ENCODE assay signal across 8 mouse cellular contexts in genomic region chr5:110808061-110808631, GRCm38 (mm10). TPM values are rescaled to one million over a fixed set of nuclear protein-coding genes. Genes with fewer than 3 reads are reported as not detected.
DNase-seq lines count a peak whose midpoint lies in the region; ATAC-seq and TF ChIP-seq lines count a peak whose summit lies in the region.

No protein-coding gene starts in this region.

- no peak for TF ChIP-seq CTCF in bone marrow, adult 2 months (IDR thresholded peaks at IDR 0.05; ENCODE audit: control insufficient read depth, insufficient read depth, low read length)
- no peak for TF ChIP-seq CTCF in spleen, adult 2 months (IDR thresholded peaks at IDR 0.05; ENCODE audit: extremely low read depth, insufficient read depth, insufficient read length, insufficient replicate concordance)

- no peaks in the 10 kb centered on the region; the same call in 1 of the 2 replicates for H3K4me1 ChIP-seq in bone marrow, adult 2 months (ENCODE audit: control insufficient read depth, insufficient read depth, low read length)
- H3K4me1 ChIP-seq in embryonic facial prominence, embryonic 14.5 days (ENCODE audit: control insufficient read depth, insufficient read depth, low read length): peaks cover 7% of the 10 kb centered on the region
- H3K4me1 ChIP-seq in limb, embryonic 14.5 days (ENCODE audit: control insufficient read depth, insufficient read depth, low read length): peaks cover 25% of the 10 kb centered on the region
- H3K4me1 ChIP-seq in midbrain, embryonic 16.5 days (ENCODE audit: control insufficient read depth, insufficient read depth, low read length): peaks cover 30% of the 10 kb centered on the region
- H3K4me1 ChIP-seq in spleen, adult 2 months (ENCODE audit: control insufficient read depth, insufficient read depth, insufficient read length): peaks cover 14% of the 10 kb centered on the region

- peak; percentile 51 for ATAC-seq in embryonic facial prominence, embryonic 14.5 days (ENCODE audit: low read depth)
- peak; percentile 32; the same call in 1 of the 2 replicates for ATAC-seq in limb, embryonic 14.5 days (ENCODE audit: low FRiP score, low read depth)
- ATAC-seq in midbrain, embryonic 16.5 days: peak; percentile 24

- peak overlapping the region; percentile 97 for H3K4me2 ChIP-seq in embryonic facial prominence, embryonic 14.5 days (ENCODE audit: low read depth, low read length)
- peak overlapping the region; percentile 97 for H3K4me2 ChIP-seq in limb, embryonic 14.5 days (replicated peaks; ENCODE audit: low read depth, low read length, severe bottlenecking)
- peak overlapping the region; percentile 78 for H3K4me2 ChIP-seq in midbrain, embryonic 16.5 days (ENCODE audit: low read length)

- H3K4me3 ChIP-seq in bone marrow, adult 2 months (replicated peaks; ENCODE audit: control insufficient read depth, low read depth, low read length): peak overlapping the region; percentile 93
- peak overlapping the region; percentile 92 for H3K4me3 ChIP-seq in embryonic facial prominence, embryonic 14.5 days (ENCODE audit: low read depth, low read length)
- H3K4me3 ChIP-seq in limb, embryonic 14.5 days (replicated peaks; ENCODE audit: low read length): peak overlapping the region; percentile 90
- H3K4me3 ChIP-seq in midbrain, embryonic 16.5 days (ENCODE audit: low read depth, low read length): peak overlapping the region; percentile 88
- peak overlapping the region; percentile 93 for H3K4me3 ChIP-seq in spleen, adult 2 months (ENCODE audit: extremely low read depth, insufficient read depth, insufficient read length)

- H3K27ac ChIP-seq in bone marrow, adult 2 months (ENCODE audit: control insufficient read depth, insufficient read depth, low read depth, low read length, poor library complexity): peak overlapping the region; percentile 92
- H3K27ac ChIP-seq in embryonic facial prominence, embryonic 14.5 days (replicated peaks; ENCODE audit: low read depth, low read length): peak overlapping the region; percentile 6; the same call in 1 of the 2 replicates
- H3K27ac ChIP-seq in limb, embryonic 14.5 days (replicated peaks; ENCODE audit: low read depth, low read length): no peak overlapping the region
- peak overlapping the region; percentile 33; the same call in 1 of the 2 replicates for H3K27ac ChIP-seq in midbrain, embryonic 16.5 days (ENCODE audit: low read length)
- H3K27ac ChIP-seq in spleen, adult 2 months (ENCODE audit: insufficient read depth, low read length): peak overlapping the region; percentile 62

- no peaks in the 10 kb centered on the region for H3K9me3 ChIP-seq in embryonic facial prominence, embryonic 14.5 days (ENCODE audit: control insufficient read depth, low read length)
- H3K9me3 ChIP-seq in limb, embryonic 14.5 days (ENCODE audit: control insufficient read depth, low read length): no peaks in the 10 kb centered on the region
- H3K9me3 ChIP-seq in midbrain, embryonic 16.5 days (replicated peaks; ENCODE audit: control insufficient read depth, low read length, poor library complexity, severe bottlenecking): no peaks in the 10 kb centered on the region

- H3K36me3 ChIP-seq in embryonic facial prominence, embryonic 14.5 days (ENCODE audit: control insufficient read depth, insufficient read depth, low read length): peaks cover 23% of the 10 kb centered on the region; the same call in 1 of the 2 replicates
- H3K36me3 ChIP-seq in limb, embryonic 14.5 days (ENCODE audit: control insufficient read depth, insufficient read depth, low read length): peaks cover 34% of the 10 kb centered on the region
- H3K36me3 ChIP-seq in midbrain, embryonic 16.5 days (ENCODE audit: control insufficient read depth, insufficient read depth, low read length): no peaks in the 10 kb centered on the region; the same call in 1 of the 2 replicates
- no peaks in the 10 kb centered on the region for H3K36me3 ChIP-seq in spleen, adult 2 months (ENCODE audit: control insufficient read depth, insufficient read depth, low read length)

- peak; percentile 77; the same call in 1 of the 2 replicates for TF ChIP-seq POLR2A in bone marrow, adult 2 months (IDR thresholded peaks at IDR 0.05; ENCODE audit: borderline replicate concordance, control insufficient read depth, low read depth, low read length)
- TF ChIP-seq POLR2A in limb, embryonic 14.5 days (IDR thresholded peaks at IDR 0.05; ENCODE audit: borderline replicate concordance, extremely low read depth, insufficient read depth, insufficient read length): no peak
- no peak for TF ChIP-seq POLR2A in spleen, adult 2 months (IDR thresholded peaks at IDR 0.05; ENCODE audit: low read depth, low read length)

- no peaks in the 10 kb centered on the region for H3K27me3 ChIP-seq in embryonic facial prominence, embryonic 14.5 days (replicated peaks; ENCODE audit: control insufficient read depth, insufficient read depth, low read length)
- H3K27me3 ChIP-seq in limb, embryonic 14.5 days (ENCODE audit: control insufficient read depth, insufficient read depth, low read length): no peaks in the 10 kb centered on the region
- no peaks in the 10 kb centered on the region for H3K27me3 ChIP-seq in midbrain, embryonic 16.5 days (ENCODE audit: control insufficient read depth, insufficient read depth, low read depth, low read length)
- H3K27me3 ChIP-seq in spleen, adult 2 months (ENCODE audit: control insufficient read depth, insufficient read depth, low read length): no peaks in the 10 kb centered on the region

- H3K9ac ChIP-seq in embryonic facial prominence, embryonic 14.5 days (ENCODE audit: low read depth, low read length): peak overlapping the region; percentile 96
- peak overlapping the region; percentile 94 for H3K9ac ChIP-seq in limb, embryonic 14.5 days (ENCODE audit: low read depth, low read length, severe bottlenecking)
- peak overlapping the region; percentile 97 for H3K9ac ChIP-seq in midbrain, embryonic 16.5 days (ENCODE audit: low read depth, low read length)

- DNase-seq in 416B (ENCODE audit: low read depth): peak; percentile 86
- DNase-seq in embryonic facial prominence, embryonic 14.5 days (ENCODE audit: low spot score): peak; percentile 91
- DNase-seq in heart, adult 8-10 months (ENCODE audit: low spot score): peak; percentile 92
- DNase-seq in kidney, adult 9 months: peak; percentile 93
- DNase-seq in limb, embryonic 14.5 days (ENCODE audit: low spot score): peak; percentile 82
- DNase-seq in spleen, adult 2 months (ENCODE audit: low read depth in 1 of 2, low spot score in 2 of 2): peak in 1 of 2 experiments; percentile 59

- 3% methylated on average over 14 of the region's 14 CpGs for WGBS in bone marrow, adult 2 months
- 3% methylated on average over 14 of the region's 14 CpGs for WGBS in embryonic facial prominence, embryonic 14.5 days
- WGBS in limb, embryonic 14.5 days: 3% methylated on average over 14 of the region's 14 CpGs
- 7% methylated on average over 14 of the region's 14 CpGs for WGBS in midbrain, embryonic 16.5 days
- WGBS in spleen, adult 2 months: 7% methylated on average over 14 of the region's 14 CpGs

RNA-seq across cellular contexts. Expression of gene Ulk1, which starts 1.8 kb away (rescaled TPM):
- polyA plus RNA-seq in bone marrow, adult 2 months (2011; ENCODE audit: insufficient read depth, insufficient read length, low replicate concordance, missing spikeins): 25.6 and 64.6 TPM in 2 replicates
- 25.9 and 29.9 TPM in 2 replicates for polyA plus RNA-seq in embryonic facial prominence, embryonic 14.5 days (2014; fragmentation: Nextera tagmentation; extraction: Ambion mirVana)
- 10 to 100 TPM; 63.1 to 99.8 (median 73.6) TPM for total RNA-seq in heart, adult 8-10 months (2022)
- 62.6 and 85.6 TPM in 2 replicates for polyA plus RNA-seq in limb, embryonic 14.5 days (2012; rRNA removed)
- 28.1 and 36.9 TPM in 2 replicates for polyA plus RNA-seq in limb, embryonic 14.5 days (2014; fragmentation: Nextera tagmentation; extraction: Ambion mirVana)
- polyA plus RNA-seq in midbrain, embryonic 16.5 days (2015; fragmentation: Nextera tagmentation; extraction: Ambion mirVana): 29.9 and 31.5 TPM in 2 replicates
- 39.9 and 40.6 TPM in 2 replicates for polyA plus RNA-seq in spleen, adult 2 months (2012; rRNA removed)

RNA-seq across cellular contexts. Expression of gene Pus1, which starts 27.7 kb away (rescaled TPM):
- 19.4 and 22.0 TPM in 2 replicates for polyA plus RNA-seq in bone marrow, adult 2 months (2011; ENCODE audit: insufficient read depth, insufficient read length, low replicate concordance, missing spikeins)
- polyA plus RNA-seq in embryonic facial prominence, embryonic 14.5 days (2014; fragmentation: Nextera tagmentation; extraction: Ambion mirVana): 20.8 and 23.1 TPM in 2 replicates
- 10 to 100 TPM; 16.0 to 24.6 (median 21.3) TPM for total RNA-seq in heart, adult 8-10 months (2022)
- polyA plus RNA-seq in limb, embryonic 14.5 days (2012; rRNA removed): 29.4 and 30.6 TPM in 2 replicates
- polyA plus RNA-seq in limb, embryonic 14.5 days (2014; fragmentation: Nextera tagmentation; extraction: Ambion mirVana): 20.0 and 20.9 TPM in 2 replicates
- polyA plus RNA-seq in midbrain, embryonic 16.5 days (2015; fragmentation: Nextera tagmentation; extraction: Ambion mirVana): 18.2 and 18.6 TPM in 2 replicates
- 19.2 and 20.9 TPM in 2 replicates for polyA plus RNA-seq in spleen, adult 2 months (2012; rRNA removed)

RNA-seq across cellular contexts. Expression of gene Hscb, which starts 31.4 kb away (rescaled TPM):
- polyA plus RNA-seq in bone marrow, adult 2 months (2011; ENCODE audit: insufficient read depth, insufficient read length, low replicate concordance, missing spikeins): 24.7 and 45.3 TPM in 2 replicates
- polyA plus RNA-seq in embryonic facial prominence, embryonic 14.5 days (2014; fragmentation: Nextera tagmentation; extraction: Ambion mirVana): 19.6 TPM in 2 replicates
- 10 to 100 TPM; 17.6 to 21.4 (median 20.4) TPM for total RNA-seq in heart, adult 8-10 months (2022)
- polyA plus RNA-seq in limb, embryonic 14.5 days (2012; rRNA removed): 19.2 and 19.3 TPM in 2 replicates
- polyA plus RNA-seq in limb, embryonic 14.5 days (2014; fragmentation: Nextera tagmentation; extraction: Ambion mirVana): 19.4 and 23.9 TPM in 2 replicates
- 7.7 and 8.7 TPM in 2 replicates for polyA plus RNA-seq in midbrain, embryonic 16.5 days (2015; fragmentation: Nextera tagmentation; extraction: Ambion mirVana)
- 26.3 and 26.8 TPM in 2 replicates for polyA plus RNA-seq in spleen, adult 2 months (2012; rRNA removed)

RNA-seq across cellular contexts. Expression of gene Chek2, which starts 31.6 kb away (rescaled TPM):
- polyA plus RNA-seq in bone marrow, adult 2 months (2011; ENCODE audit: insufficient read depth, insufficient read length, low replicate concordance, missing spikeins): 22.2 and 23.2 TPM in 2 replicates
- 14.1 and 14.6 TPM in 2 replicates for polyA plus RNA-seq in embryonic facial prominence, embryonic 14.5 days (2014; fragmentation: Nextera tagmentation; extraction: Ambion mirVana)
- total RNA-seq in heart, adult 8-10 months (2022): 1 to 10 TPM; 2.0 to 3.2 (median 2.4) TPM
- polyA plus RNA-seq in limb, embryonic 14.5 days (2012; rRNA removed): 15.2 and 18.1 TPM in 2 replicates
- polyA plus RNA-seq in limb, embryonic 14.5 days (2014; fragmentation: Nextera tagmentation; extraction: Ambion mirVana): 15.5 and 16.2 TPM in 2 replicates
- 4.4 and 4.5 TPM in 2 replicates for polyA plus RNA-seq in midbrain, embryonic 16.5 days (2015; fragmentation: Nextera tagmentation; extraction: Ambion mirVana)
- polyA plus RNA-seq in spleen, adult 2 months (2012; rRNA removed): 6.7 and 12.3 TPM in 2 replicates

RNA-seq across cellular contexts. Expression of gene Ep400, which starts 37.6 kb away (rescaled TPM):
- 26.9 and 45.0 TPM in 2 replicates for polyA plus RNA-seq in bone marrow, adult 2 months (2011; ENCODE audit: insufficient read depth, insufficient read length, low replicate concordance, missing spikeins)
- 35.6 and 36.0 TPM in 2 replicates for polyA plus RNA-seq in embryonic facial prominence, embryonic 14.5 days (2014; fragmentation: Nextera tagmentation; extraction: Ambion mirVana)
- total RNA-seq in heart, adult 8-10 months (2022): 10 to 100 TPM; 33.2 to 37.3 (median 34.8) TPM
- 62.2 and 65.1 TPM in 2 replicates for polyA plus RNA-seq in limb, embryonic 14.5 days (2012; rRNA removed)
- 37.9 and 38.2 TPM in 2 replicates for polyA plus RNA-seq in limb, embryonic 14.5 days (2014; fragmentation: Nextera tagmentation; extraction: Ambion mirVana)
- 51.6 and 52.6 TPM in 2 replicates for polyA plus RNA-seq in midbrain, embryonic 16.5 days (2015; fragmentation: Nextera tagmentation; extraction: Ambion mirVana)
- 85.2 and 89.1 TPM in 2 replicates for polyA plus RNA-seq in spleen, adult 2 months (2012; rRNA removed)
